24 mouse cellular contexts compared by ENCODE assay signal in genomic region chr5:57867906-57868305, GRCm38 (mm10).
DNase-seq lines count a peak whose midpoint lies in the region; ATAC-seq and TF ChIP-seq lines count a peak whose summit lies in the region.
"Had no signal": no experiment of that assay in that cellular context is flagged by ENCODE, and none has a peak within 500 bp of the region (broad histone marks: within the 10 kb centered on the region; RNA-seq: fewer than 3 reads in every experiment).

No protein-coding gene starts in this region.

- 70% methylated on average over 2 of the region's 2 CpGs for WGBS in lung, embryonic 14.5 days
- 37% methylated on average over 2 of the region's 2 CpGs for WGBS in limb, embryonic 14.5 days
- 89% methylated on average over 2 of the region's 2 CpGs for WGBS in midbrain, postnatal 0 days

- H3K9ac ChIP-seq in lung, embryonic 14.5 days, result no peak overlapping the region
- no peak overlapping the region for H3K9ac ChIP-seq in limb, embryonic 14.5 days (ENCODE audit: low read depth, low read length, severe bottlenecking)
- H3K9ac ChIP-seq in midbrain, postnatal 0 days (replicated peaks; ENCODE audit: low read length, poor library complexity, severe bottlenecking), result no peak overlapping the region
- H3K9ac ChIP-seq: embryonic facial prominence, embryonic 12.5 days; heart, embryonic 12.5 days; intestine, embryonic 15.5 days; midbrain, embryonic 13.5 days had no signal

- no peaks in the 10 kb centered on the region for H3K9me3 ChIP-seq in lung, embryonic 14.5 days (ENCODE audit: low read depth, low read length)
- H3K9me3 ChIP-seq in limb, embryonic 14.5 days (ENCODE audit: control insufficient read depth, low read length), result no peaks in the 10 kb centered on the region
- no peaks in the 10 kb centered on the region for H3K9me3 ChIP-seq in midbrain, postnatal 0 days (ENCODE audit: low read length)
- H3K9me3 ChIP-seq: embryonic facial prominence, embryonic 12.5 days; heart, embryonic 12.5 days; intestine, embryonic 15.5 days; midbrain, embryonic 13.5 days had no signal

- H3K36me3 ChIP-seq in lung, embryonic 14.5 days (ENCODE audit: insufficient read depth), result no peaks in the 10 kb centered on the region
- H3K36me3 ChIP-seq in limb, embryonic 14.5 days (ENCODE audit: control insufficient read depth, insufficient read depth, low read length), result no peaks in the 10 kb centered on the region
- H3K36me3 ChIP-seq in midbrain, postnatal 0 days (ENCODE audit: insufficient read depth, low read length), result no peaks in the 10 kb centered on the region
- H3K36me3 ChIP-seq: embryonic facial prominence, embryonic 12.5 days; heart, embryonic 12.5 days; intestine, embryonic 15.5 days; midbrain, embryonic 13.5 days had no signal

- ATAC-seq in frontal cortex, adult (ENCODE audit: low TSS enrichment), result 0 out of 2 replicates have a peak, but pooled peaks have one; percentile 9
- ATAC-seq in lung, embryonic 14.5 days (ENCODE audit: insufficient read depth), result no peak
- no peak for ATAC-seq in limb, embryonic 14.5 days (ENCODE audit: low FRiP score, low read depth)
- ATAC-seq in cerebellum, adult (ENCODE audit: insufficient number of reproducible peaks, low FRiP score, low TSS enrichment), result no peak
- no peak for ATAC-seq in midbrain, postnatal 0 days (ENCODE audit: low FRiP score)
- ATAC-seq: forebrain, embryonic 14.5 days; hindbrain, embryonic 16.5 days; midbrain, embryonic 13.5 days had no signal

- TF ChIP-seq POLR2A in limb, embryonic 14.5 days (IDR thresholded peaks at IDR 0.05; ENCODE audit: borderline replicate concordance, extremely low read depth, insufficient read depth, insufficient read length), result no peak

- TF ChIP-seq CTCF in lung, embryonic 14.5 days (IDR thresholded peaks at IDR 0.05; ENCODE audit: low read depth), result no peak
- no peak for TF ChIP-seq CTCF in midbrain, postnatal 0 days (IDR thresholded peaks at IDR 0.05)

- no peak overlapping the region for H3K4me3 ChIP-seq in lung, embryonic 14.5 days (ENCODE audit: low read depth, low read length)
- H3K4me3 ChIP-seq in limb, embryonic 14.5 days (replicated peaks; ENCODE audit: low read length), result no peak overlapping the region
- H3K4me3 ChIP-seq in midbrain, postnatal 0 days (ENCODE audit: low read depth, low read length), result no peak overlapping the region
- H3K4me3 ChIP-seq: embryonic facial prominence, embryonic 12.5 days; heart, embryonic 12.5 days; intestine, embryonic 15.5 days; midbrain, embryonic 13.5 days had no signal

- H3K27ac ChIP-seq in lung, embryonic 14.5 days (ENCODE audit: low read depth), result peak overlapping the region; percentile 71
- H3K27ac ChIP-seq in limb, embryonic 14.5 days (replicated peaks; ENCODE audit: low read depth, low read length), result no peak overlapping the region
- H3K27ac ChIP-seq in midbrain, postnatal 0 days (ENCODE audit: low read depth, low read length), result no peak overlapping the region
- H3K27ac ChIP-seq: embryonic facial prominence, embryonic 12.5 days; intestine, embryonic 15.5 days; kidney, postnatal 0 days; macrophage; midbrain, embryonic 13.5 days had no signal

- no peak overlapping the region for H3K4me2 ChIP-seq in lung, embryonic 14.5 days
- no peak overlapping the region for H3K4me2 ChIP-seq in limb, embryonic 14.5 days (replicated peaks; ENCODE audit: low read depth, low read length, severe bottlenecking)
- no peak overlapping the region for H3K4me2 ChIP-seq in midbrain, postnatal 0 days (ENCODE audit: low read depth, low read length, poor library complexity, severe bottlenecking)
- H3K4me2 ChIP-seq: embryonic facial prominence, embryonic 12.5 days; intestine, embryonic 15.5 days; midbrain, embryonic 13.5 days had no signal

- no peaks in the 10 kb centered on the region for H3K4me1 ChIP-seq in lung, embryonic 14.5 days (ENCODE audit: insufficient read depth)
- H3K4me1 ChIP-seq in limb, embryonic 14.5 days (ENCODE audit: control insufficient read depth, insufficient read depth, low read length), result peaks cover 13% of the 10 kb centered on the region; the same call in 1 of the 2 replicates
- peaks cover 3% of the 10 kb centered on the region; the same call in 1 of the 2 replicates for H3K4me1 ChIP-seq in midbrain, postnatal 0 days (ENCODE audit: insufficient read depth, low read length)
- H3K4me1 ChIP-seq: intestine, embryonic 15.5 days; midbrain, embryonic 13.5 days had no signal

- DNase-seq in frontal cortex, postnatal 14 days (ENCODE audit: low spot score in 2 of 2), result no peak
- DNase-seq in lung, embryonic 14.5 days, result peak; percentile 30
- no peak for DNase-seq in lung, postnatal 4 days
- DNase-seq in NIH3T3 (ENCODE audit: low read depth), result peak; percentile 17
- peak; percentile 63 for DNase-seq in limb, embryonic 14.5 days (ENCODE audit: low spot score)
- DNase-seq in midbrain, postnatal 0 days (ENCODE audit: low spot score), result no peak
- DNase-seq: adrenal gland, adult 8-10 months; cerebellum, adult 8-10 months; cerebellum, postnatal 36 days; gastrocnemius, adult 2 months; gastrocnemius, postnatal 36 days; heart, adult 18-20 months; kidney, adult 8-10 months; thymus, postnatal 14 days had no signal

- H3K27me3 ChIP-seq in lung, embryonic 14.5 days (ENCODE audit: insufficient read depth, low read length), result no peaks in the 10 kb centered on the region
- no peaks in the 10 kb centered on the region for H3K27me3 ChIP-seq in limb, embryonic 14.5 days (ENCODE audit: control insufficient read depth, insufficient read depth, low read length)
- no peaks in the 10 kb centered on the region for H3K27me3 ChIP-seq in midbrain, postnatal 0 days (ENCODE audit: insufficient read depth, low read length)
- H3K27me3 ChIP-seq: embryonic facial prominence, embryonic 12.5 days; heart, embryonic 12.5 days; intestine, embryonic 15.5 days; midbrain, embryonic 13.5 days had no signal

Comparison
In these comparisons a context has a peak if more than half of its experiments do, and no peak if none do; other contexts are left out.
1. DNase-seq: peak in lung, embryonic 14.5 days (single experiment), NIH3T3 (single experiment) and limb, embryonic 14.5 days (single experiment); none in frontal cortex, postnatal 14 days (0 of 2), lung, postnatal 4 days (0 of 2) and midbrain, postnatal 0 days (single experiment).